Mouse (Mus musculus): Measurements from ENCODE around the gene Fggy. TPM values are rescaled to one million over a fixed set of nuclear protein-coding genes. Genes with fewer than 3 reads are reported as not detected.
A peak's percentile ranks its signal among the peaks of the same experiment; 100 is the strongest.

Gene Fggy
- polyA plus RNA-seq, 1 experiment from 2014 or later = 10.9 TPM

DNA sequence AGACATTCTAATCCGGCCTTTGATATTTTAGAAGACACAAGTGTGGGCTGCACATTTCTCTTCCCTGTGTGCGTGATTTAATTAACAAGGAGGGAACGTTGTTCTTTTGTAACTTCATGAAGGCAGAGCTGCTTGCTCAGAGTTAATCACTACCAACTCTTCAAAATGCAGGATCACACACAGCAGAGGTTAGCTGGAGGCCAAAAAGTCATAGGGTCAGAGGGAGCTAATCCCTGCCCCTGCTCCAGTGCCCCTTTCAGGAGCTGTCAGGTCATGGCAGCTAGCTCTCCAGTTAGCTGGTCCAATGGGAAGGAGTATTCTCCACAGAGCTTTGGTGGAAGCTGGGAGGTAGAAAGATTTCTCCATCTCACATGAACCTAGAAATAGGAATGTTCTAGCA lies 215.4 kb downstream of the Fggy start:
- Histone ChIP-seq H3K9me3 (ENCODE audit: control insufficient read depth, low read length) (no peaks in the 10 kb centered on the region), H3K36me3 (ENCODE audit: control insufficient read depth, insufficient read depth, low read length) (no peaks in the 10 kb centered on the region), H3K27ac (ENCODE audit: low read depth) (peak overlapping the region; percentile 44), H3K4me1 (replicated peaks; ENCODE audit: control insufficient read depth, insufficient read depth, low read length) (peaks cover 13% of the 10 kb centered on the region), H3K9ac (ENCODE audit: low read length) (no peak overlapping the region), H3K4me3 (ENCODE audit: low read depth, low read length) (no peak overlapping the region), H3K27me3 (replicated peaks; ENCODE audit: control insufficient read depth, insufficient read depth, low read length) (no peaks in the 10 kb centered on the region), H3K4me2 (ENCODE audit: low read length) (no peak overlapping the region)
- DNase-seq (ENCODE audit: low spot score) (no peak), ATAC-seq (replicated peaks; ENCODE audit: low FRiP score, low TSS enrichment, low read depth) (no peak)
- WGBS = 52% methylated on average over 3 of the region's 3 CpGs

DNA sequence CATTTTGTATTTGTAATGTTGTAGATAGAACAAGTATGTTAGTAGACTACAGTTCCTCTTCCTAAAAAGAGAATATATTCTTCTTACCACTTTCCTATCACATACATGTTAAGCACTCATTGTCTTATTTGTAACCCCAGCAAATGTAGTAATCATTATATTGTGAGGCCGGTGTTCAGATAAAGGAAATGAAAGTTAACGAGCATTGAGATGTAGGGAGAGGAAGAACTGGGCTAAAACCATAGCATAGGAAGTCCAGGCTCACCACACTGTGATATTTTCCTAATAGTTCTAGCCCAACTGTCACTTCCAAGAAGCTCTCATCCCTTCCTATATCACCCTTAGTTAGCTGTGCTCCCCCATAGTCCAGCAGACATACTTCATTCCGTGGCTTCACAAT lies 218.3 kb downstream of the Fggy start:
- ATAC-seq (replicated peaks; ENCODE audit: low FRiP score, low TSS enrichment, low read depth) = no peak
- H3K36me3 ChIP-seq (ENCODE audit: control insufficient read depth, insufficient read depth, low read length) = no peaks in the 10 kb centered on the region
- WGBS = 74% methylated on average over 3 of the region's 3 CpGs
- DNase-seq (ENCODE audit: low spot score) = no peak
- no peak overlapping the region for H3K4me2 ChIP-seq (ENCODE audit: low read length)
- H3K9me3 ChIP-seq (ENCODE audit: control insufficient read depth, low read length) = no peaks in the 10 kb centered on the region
- peaks cover 13% of the 10 kb centered on the region for H3K4me1 ChIP-seq (replicated peaks; ENCODE audit: control insufficient read depth, insufficient read depth, low read length)
- H3K27ac ChIP-seq (ENCODE audit: low read depth) = no peak overlapping the region
- H3K4me3 ChIP-seq (ENCODE audit: low read depth, low read length) = no peak overlapping the region
- no peaks in the 10 kb centered on the region for H3K27me3 ChIP-seq (replicated peaks; ENCODE audit: control insufficient read depth, insufficient read depth, low read length)
- H3K9ac ChIP-seq (ENCODE audit: low read length) = no peak overlapping the region

DNA sequence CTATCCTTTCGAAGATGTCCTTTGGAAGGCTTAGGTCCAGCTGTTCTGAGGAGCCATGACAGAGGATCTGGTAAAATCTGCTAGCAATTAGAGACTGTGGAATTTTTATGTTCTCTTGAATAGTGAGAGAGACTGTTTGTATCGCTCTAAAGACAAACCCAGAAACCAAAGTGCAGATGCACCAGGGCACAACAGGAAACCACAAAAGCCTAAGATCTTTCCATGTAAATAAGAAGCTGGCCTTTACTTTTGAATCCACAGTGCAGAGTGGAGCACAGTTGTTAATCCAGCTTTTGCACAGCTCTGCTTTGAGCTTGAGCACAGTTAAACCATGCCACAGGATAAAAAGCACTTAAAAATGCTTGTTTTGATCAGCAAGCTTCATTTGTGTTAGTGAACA lies 220.5 kb downstream of the Fggy start:
- H3K9ac ChIP-seq (ENCODE audit: low read length) = no peak overlapping the region
- peaks cover 8% of the 10 kb centered on the region for H3K4me1 ChIP-seq (replicated peaks; ENCODE audit: control insufficient read depth, insufficient read depth, low read length)
- ATAC-seq (replicated peaks; ENCODE audit: low FRiP score, low TSS enrichment, low read depth) = no peak
- H3K27me3 ChIP-seq (replicated peaks; ENCODE audit: control insufficient read depth, insufficient read depth, low read length) = no peaks in the 10 kb centered on the region
- DNase-seq (ENCODE audit: low spot score) = no peak
- H3K4me2 ChIP-seq (ENCODE audit: low read length) = no peak overlapping the region
- H3K27ac ChIP-seq (ENCODE audit: low read depth) = no peak overlapping the region
- no peaks in the 10 kb centered on the region for H3K36me3 ChIP-seq (ENCODE audit: control insufficient read depth, insufficient read depth, low read length)
- WGBS = 53% methylated on average over 2 of the region's 2 CpGs
- no peak overlapping the region for H3K4me3 ChIP-seq (ENCODE audit: low read depth, low read length)
- H3K9me3 ChIP-seq (ENCODE audit: control insufficient read depth, low read length) = no peaks in the 10 kb centered on the region

DNA sequence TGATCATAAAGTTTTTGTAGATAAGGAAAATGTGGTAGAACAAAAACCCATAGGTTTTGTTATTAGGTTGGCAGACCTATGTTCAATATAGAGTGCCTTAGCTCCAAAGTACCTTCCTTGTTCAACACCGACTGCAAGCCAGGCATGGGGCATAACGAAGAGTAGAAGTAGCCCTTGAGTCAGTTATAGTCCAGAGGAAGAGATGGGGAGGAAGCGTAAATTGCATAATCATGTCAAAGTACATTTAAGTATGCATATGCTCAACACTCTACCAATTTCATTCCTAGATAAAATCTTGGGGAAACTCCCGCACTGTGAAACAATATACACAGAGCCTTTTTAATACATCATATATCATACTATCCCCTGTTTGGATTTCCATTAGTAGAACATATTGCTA lies 221.2 kb downstream of the Fggy start:
- ATAC-seq (replicated peaks; ENCODE audit: low FRiP score, low TSS enrichment, low read depth) = no peak
- no peak overlapping the region for H3K9ac ChIP-seq (ENCODE audit: low read length)
- DNase-seq (ENCODE audit: low spot score) = no peak

DNA sequence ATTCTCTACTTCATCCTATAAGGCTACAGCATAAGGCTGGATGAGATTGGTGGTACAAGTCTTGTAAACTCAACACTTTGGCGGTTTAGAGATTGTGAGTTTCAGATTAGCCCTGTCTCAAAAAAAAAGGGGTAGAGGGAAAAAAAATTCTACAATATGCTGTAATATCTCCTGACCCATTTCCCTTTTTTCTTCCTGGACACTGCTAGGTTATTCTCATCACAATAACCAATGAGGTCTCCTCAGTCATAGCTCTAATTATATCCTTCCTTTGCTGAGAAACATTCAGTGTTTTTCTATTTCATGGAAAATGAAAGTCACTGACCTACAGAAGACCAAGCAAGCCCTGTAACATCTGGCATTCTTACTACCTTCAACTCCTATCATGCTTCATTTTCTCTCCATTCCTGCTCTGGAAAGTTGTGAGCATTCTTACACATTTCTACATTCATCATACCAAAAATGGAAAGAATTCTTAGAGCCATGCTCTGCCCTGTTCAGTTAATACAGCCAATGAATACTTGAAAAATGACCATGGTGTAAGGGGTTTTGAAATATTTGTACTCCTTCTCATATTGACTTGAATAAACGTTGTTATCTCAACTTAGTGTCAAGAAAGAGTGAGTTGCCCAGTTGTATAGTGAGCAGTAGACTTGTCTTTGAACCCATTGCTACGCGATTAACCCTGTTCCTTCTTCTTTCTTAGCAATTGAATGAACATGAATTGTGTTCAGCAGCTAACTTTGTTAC lies 227.0 kb downstream of the Fggy start:
- DNase-seq (ENCODE audit: low spot score) (no peak), ATAC-seq (replicated peaks; ENCODE audit: low FRiP score, low TSS enrichment, low read depth) (no peak)
- Histone ChIP-seq H3K36me3 (ENCODE audit: control insufficient read depth, insufficient read depth, low read length) (no peaks in the 10 kb centered on the region), H3K27me3 (replicated peaks; ENCODE audit: control insufficient read depth, insufficient read depth, low read length) (no peaks in the 10 kb centered on the region), H3K4me3 (ENCODE audit: low read depth, low read length) (no peak overlapping the region), H3K9ac (ENCODE audit: low read length) (no peak overlapping the region), H3K4me1 (replicated peaks; ENCODE audit: control insufficient read depth, insufficient read depth, low read length) (peaks cover 14% of the 10 kb centered on the region), H3K9me3 (ENCODE audit: control insufficient read depth, low read length) (no peaks in the 10 kb centered on the region), H3K4me2 (ENCODE audit: low read length) (no peak overlapping the region), H3K27ac (ENCODE audit: low read depth) (no peak overlapping the region)
- 72% methylated on average over 4 of the region's 4 CpGs for WGBS

More for the DNA sequence above, 221.2 kb downstream of the Fggy start:
- Histone ChIP-seq H3K4me3 (ENCODE audit: low read depth, low read length) (no peak overlapping the region), H3K27ac (ENCODE audit: low read depth) (no peak overlapping the region), H3K9me3 (ENCODE audit: control insufficient read depth, low read length) (no peaks in the 10 kb centered on the region), H3K4me2 (ENCODE audit: low read length) (no peak overlapping the region), H3K27me3 (replicated peaks; ENCODE audit: control insufficient read depth, insufficient read depth, low read length) (no peaks in the 10 kb centered on the region), H3K36me3 (ENCODE audit: control insufficient read depth, insufficient read depth, low read length) (no peaks in the 10 kb centered on the region), H3K4me1 (replicated peaks; ENCODE audit: control insufficient read depth, insufficient read depth, low read length) (peaks cover 7% of the 10 kb centered on the region)
- WGBS = 91% methylated on average over 4 of the region's 4 CpGs

DNA sequence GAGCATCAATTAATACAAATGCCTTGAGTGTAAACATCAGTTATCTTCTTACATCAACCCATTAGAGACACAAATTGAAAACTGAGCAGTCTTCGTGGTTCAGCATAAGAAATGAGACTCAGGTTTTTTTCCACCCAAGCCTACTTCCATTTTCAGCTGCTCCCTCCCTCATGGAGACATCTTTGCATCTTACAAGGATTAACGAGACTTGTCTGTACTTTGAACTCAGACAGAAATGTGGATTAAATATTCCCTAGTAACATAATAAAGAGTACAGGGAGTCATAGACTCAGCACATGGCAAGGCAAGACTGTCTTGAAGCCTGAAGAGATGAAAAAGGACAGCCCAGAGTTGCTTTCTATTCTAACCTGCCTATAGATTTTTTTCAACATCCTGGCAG lies 230.3 kb downstream of the Fggy start:
- Histone ChIP-seq H3K4me2 (ENCODE audit: low read length) (no peak overlapping the region), H3K27me3 (replicated peaks; ENCODE audit: control insufficient read depth, insufficient read depth, low read length) (no peaks in the 10 kb centered on the region), H3K36me3 (ENCODE audit: control insufficient read depth, insufficient read depth, low read length) (no peaks in the 10 kb centered on the region), H3K4me1 (replicated peaks; ENCODE audit: control insufficient read depth, insufficient read depth, low read length) (peaks cover 23% of the 10 kb centered on the region), H3K27ac (ENCODE audit: low read depth) (peak overlapping the region; percentile 80), H3K4me3 (ENCODE audit: low read depth, low read length) (no peak overlapping the region), H3K9ac (ENCODE audit: low read length) (no peak overlapping the region), H3K9me3 (ENCODE audit: control insufficient read depth, low read length) (no peaks in the 10 kb centered on the region)
- ATAC-seq (replicated peaks; ENCODE audit: low FRiP score, low TSS enrichment, low read depth) = no peak
- no peak for DNase-seq (ENCODE audit: low spot score)
- WGBS = 38% methylated on average over 2 of the region's 2 CpGs

DNA sequence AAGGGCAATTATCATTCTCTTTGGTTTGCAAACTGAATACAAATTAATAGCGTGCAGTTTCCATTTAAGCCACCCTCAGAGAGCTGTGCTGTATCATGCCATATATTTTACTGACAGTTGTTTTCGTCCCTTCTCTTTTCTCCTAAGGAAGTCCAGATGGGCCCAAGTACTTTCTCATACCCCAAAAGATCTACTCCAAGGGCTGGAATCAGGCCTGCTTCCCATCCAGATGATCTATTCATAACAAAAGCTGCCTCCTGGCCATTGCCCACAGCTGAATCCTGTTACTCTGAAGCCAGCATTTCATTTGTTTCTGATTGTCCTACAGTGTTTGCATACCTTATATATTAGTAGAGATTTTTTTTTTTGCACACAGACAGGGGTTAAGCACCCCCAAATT lies 231.6 kb downstream of the Fggy start:
- Histone ChIP-seq H3K9me3 (ENCODE audit: control insufficient read depth, low read length) (no peaks in the 10 kb centered on the region), H3K27me3 (replicated peaks; ENCODE audit: control insufficient read depth, insufficient read depth, low read length) (no peaks in the 10 kb centered on the region), H3K4me3 (ENCODE audit: low read depth, low read length) (no peak overlapping the region), H3K4me1 (replicated peaks; ENCODE audit: control insufficient read depth, insufficient read depth, low read length) (peaks cover 26% of the 10 kb centered on the region), H3K36me3 (ENCODE audit: control insufficient read depth, insufficient read depth, low read length) (no peaks in the 10 kb centered on the region), H3K9ac (ENCODE audit: low read length) (no peak overlapping the region), H3K4me2 (ENCODE audit: low read length) (no peak overlapping the region), H3K27ac (ENCODE audit: low read depth) (peak overlapping the region; percentile 80)
- WGBS = 28% methylated on average over 2 of the region's 2 CpGs
- ATAC-seq (replicated peaks; ENCODE audit: low FRiP score, low TSS enrichment, low read depth) = peak; percentile 40; the same call in 1 of the 2 replicates
- no peak for DNase-seq (ENCODE audit: low spot score)

DNA sequence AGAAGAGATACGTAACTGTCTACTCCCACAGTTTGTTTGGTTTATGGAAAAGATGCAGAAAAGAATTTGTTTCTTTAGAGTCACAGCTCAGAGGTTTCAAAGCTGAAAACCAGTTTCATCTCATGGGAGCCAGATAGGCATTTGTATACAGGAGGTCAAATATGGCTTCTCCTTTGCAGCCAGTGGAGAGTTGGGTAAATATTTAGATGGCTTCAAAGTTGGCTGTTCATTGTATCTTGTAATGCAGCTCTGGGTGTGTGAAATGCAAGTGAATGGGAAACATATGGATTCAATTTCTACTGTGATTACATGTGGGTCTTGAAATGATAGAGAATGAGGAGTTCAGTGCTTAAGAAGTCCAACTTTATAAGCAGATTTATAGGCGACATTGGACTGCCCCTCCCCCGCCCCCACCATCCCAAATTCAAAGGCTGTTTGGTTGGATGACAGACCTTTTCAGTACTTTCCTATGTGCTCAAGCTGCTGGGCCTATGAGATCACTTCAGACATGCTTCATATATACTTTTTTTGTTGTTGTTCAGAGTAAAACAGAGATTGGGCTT lies 234.7 kb downstream of the Fggy start:
- 65% methylated on average over 3 of the region's 3 CpGs for WGBS
- H3K27me3 ChIP-seq (replicated peaks; ENCODE audit: control insufficient read depth, insufficient read depth, low read length) = no peaks in the 10 kb centered on the region
- no peaks in the 10 kb centered on the region for H3K36me3 ChIP-seq (ENCODE audit: control insufficient read depth, insufficient read depth, low read length)
- no peak overlapping the region for H3K9ac ChIP-seq (ENCODE audit: low read length)
- H3K9me3 ChIP-seq (ENCODE audit: control insufficient read depth, low read length) = no peaks in the 10 kb centered on the region
- DNase-seq (ENCODE audit: low spot score) (no peak), ATAC-seq (replicated peaks; ENCODE audit: low FRiP score, low TSS enrichment, low read depth) (no peak)
- peaks cover 39% of the 10 kb centered on the region for H3K4me1 ChIP-seq (replicated peaks; ENCODE audit: control insufficient read depth, insufficient read depth, low read length)
- no peak overlapping the region for H3K4me3 ChIP-seq (ENCODE audit: low read depth, low read length)
- no peak overlapping the region for H3K4me2 ChIP-seq (ENCODE audit: low read length)
- peak overlapping the region; percentile 66 for H3K27ac ChIP-seq (ENCODE audit: low read depth)

Data from intestine, embryonic 14.5 days (tissue).